Mouse (Mus musculus): Measurements from ENCODE around the gene Fkbp3. TPM values are rescaled to one million over a fixed set of nuclear protein-coding genes. Genes with fewer than 3 reads are reported as not detected.

Gene Fkbp3
- polyA plus RNA-seq, 1 experiment from 2014 or later, result 146 TPM

- 80% methylated on average over 1 of the region's 1 CpGs for WGBS
- H3K4me1 ChIP-seq (replicated peaks; ENCODE audit: control insufficient read depth, insufficient read depth, low read length), result no peaks in the 10 kb centered on the region
- ATAC-seq, result no peak
- H3K27ac ChIP-seq (ENCODE audit: low read depth, low read length), result no peak overlapping the region
- no peak overlapping the region for H3K4me2 ChIP-seq (replicated peaks; ENCODE audit: low read depth)
- H3K9ac ChIP-seq (ENCODE audit: low read depth, low read length), result no peak overlapping the region
- no peaks in the 10 kb centered on the region for H3K27me3 ChIP-seq (replicated peaks; ENCODE audit: control insufficient read depth, insufficient read depth, low read length)
- H3K36me3 ChIP-seq (ENCODE audit: control insufficient read depth, insufficient read depth), result peaks cover 10% of the 10 kb centered on the region; the same call in 1 of the 2 replicates
- no peak for TF ChIP-seq CTCF (IDR thresholded peaks at IDR 0.05; ENCODE audit: low read depth)
- H3K9me3 ChIP-seq (ENCODE audit: control insufficient read depth), result no peaks in the 10 kb centered on the region
- H3K4me3 ChIP-seq (ENCODE audit: low read depth, low read length), result no peak overlapping the region
Measured at GRCm38 (mm10) chr12:65108746-65109145, 34.9 kb upstream of the Fkbp3 start.

- no peak overlapping the region for H3K27ac ChIP-seq (ENCODE audit: low read depth, low read length)
- ATAC-seq, result no peak
- H3K27me3 ChIP-seq (replicated peaks; ENCODE audit: control insufficient read depth, insufficient read depth, low read length), result no peaks in the 10 kb centered on the region
- no peak overlapping the region for H3K4me3 ChIP-seq (ENCODE audit: low read depth, low read length)
- no peaks in the 10 kb centered on the region; the same call in 1 of the 2 replicates for H3K36me3 ChIP-seq (ENCODE audit: control insufficient read depth, insufficient read depth)
- no peak overlapping the region for H3K9ac ChIP-seq (ENCODE audit: low read depth, low read length)
- TF ChIP-seq CTCF (IDR thresholded peaks at IDR 0.05; ENCODE audit: low read depth), result no peak
- H3K4me2 ChIP-seq (replicated peaks; ENCODE audit: low read depth), result no peak overlapping the region; the same call in 1 of the 2 replicates
- WGBS, result 73% methylated on average over 9 of the region's 9 CpGs
- H3K9me3 ChIP-seq (ENCODE audit: control insufficient read depth), result no peaks in the 10 kb centered on the region
- 0 out of 2 replicates have a peak, but pooled peaks cover 5% of the 10 kb centered on the region for H3K4me1 ChIP-seq (replicated peaks; ENCODE audit: control insufficient read depth, insufficient read depth, low read length)
Measured at GRCm38 (mm10) chr12:65076906-65077305, 3.1 kb upstream of the Fkbp3 start.

GRCm38 (mm10) chr12:65075733-65076310 is 2.0 kb upstream of the Fkbp3 start:
- Histone ChIP-seq H3K9me3 (ENCODE audit: control insufficient read depth) (no peaks in the 10 kb centered on the region), H3K27me3 (replicated peaks; ENCODE audit: control insufficient read depth, insufficient read depth, low read length) (no peaks in the 10 kb centered on the region), H3K27ac (ENCODE audit: low read depth, low read length) (no peak overlapping the region; the same call in none of the 2 replicates), H3K4me3 (ENCODE audit: low read depth, low read length) (peak overlapping the region; percentile 95), H3K4me1 (replicated peaks; ENCODE audit: control insufficient read depth, insufficient read depth, low read length) (0 out of 2 replicates have a peak, but pooled peaks cover 5% of the 10 kb centered on the region), H3K36me3 (ENCODE audit: control insufficient read depth, insufficient read depth) (no peaks in the 10 kb centered on the region), H3K9ac (ENCODE audit: low read depth, low read length) (peak overlapping the region; percentile 64), H3K4me2 (replicated peaks; ENCODE audit: low read depth) (peak overlapping the region; percentile 93)
- ATAC-seq, result peak; percentile 1; the same call in 1 of the 2 replicates
- under 1% methylated on average over 41 of the region's 41 CpGs for WGBS
- TF ChIP-seq CTCF (IDR thresholded peaks at IDR 0.05; ENCODE audit: low read depth), result no peak

GRCm38 (mm10) chr12:65075085-65075732 is 1.4 kb upstream of the Fkbp3 start, which contains the start of gene Fancm:
TSS of gene Fancm (plus strand) at chr12:65075603.
- H3K27ac ChIP-seq (ENCODE audit: low read depth, low read length), result no peak within 1 kb of the TSS; the same call in none of the 2 replicates
- ATAC-seq, result peak; percentile 44

GRCm38 (mm10) chr12:65074651-65075050 is 844 bp upstream of the Fkbp3 start:
- Histone ChIP-seq H3K27ac (ENCODE audit: low read depth, low read length) (no peak overlapping the region), H3K36me3 (ENCODE audit: control insufficient read depth, insufficient read depth) (no peaks in the 10 kb centered on the region), H3K9ac (ENCODE audit: low read depth, low read length) (peak overlapping the region; percentile 4; the same call in 1 of the 2 replicates), H3K4me2 (replicated peaks; ENCODE audit: low read depth) (peak overlapping the region; percentile 93), H3K4me1 (replicated peaks; ENCODE audit: control insufficient read depth, insufficient read depth, low read length) (0 out of 2 replicates have a peak, but pooled peaks cover 5% of the 10 kb centered on the region), H3K27me3 (replicated peaks; ENCODE audit: control insufficient read depth, insufficient read depth, low read length) (no peaks in the 10 kb centered on the region), H3K4me3 (ENCODE audit: low read depth, low read length) (peak overlapping the region; percentile 95), H3K9me3 (ENCODE audit: control insufficient read depth) (no peaks in the 10 kb centered on the region)
- ATAC-seq, result no peak
- WGBS, result 35% methylated on average over 7 of the region's 7 CpGs
- no peak for TF ChIP-seq CTCF (IDR thresholded peaks at IDR 0.05; ENCODE audit: low read depth)

More at GRCm38 (mm10) chr12:65075085-65075732, 1.4 kb upstream of the Fkbp3 start, which contains the start of gene Fancm:
- peak within 1 kb of the TSS; percentile 64 for H3K9ac ChIP-seq (ENCODE audit: low read depth, low read length)
- WGBS, result 2% methylated on average over 39 of the region's 39 CpGs
- TF ChIP-seq CTCF (IDR thresholded peaks at IDR 0.05; ENCODE audit: low read depth), result no peak
- no peaks in the 10 kb centered on the region for H3K27me3 ChIP-seq (replicated peaks; ENCODE audit: control insufficient read depth, insufficient read depth, low read length)
- H3K4me3 ChIP-seq (ENCODE audit: low read depth, low read length), result peak within 1 kb of the TSS; percentile 95
- H3K4me1 ChIP-seq (replicated peaks; ENCODE audit: control insufficient read depth, insufficient read depth, low read length), result 0 out of 2 replicates have a peak, but pooled peaks cover 5% of the 10 kb centered on the region
- H3K9me3 ChIP-seq (ENCODE audit: control insufficient read depth), result no peaks in the 10 kb centered on the region
- no peaks in the 10 kb centered on the region for H3K36me3 ChIP-seq (ENCODE audit: control insufficient read depth, insufficient read depth)
- H3K4me2 ChIP-seq (replicated peaks; ENCODE audit: low read depth), result peak within 1 kb of the TSS; percentile 93

GRCm38 (mm10) chr12:65072911-65073610 is 746 bp downstream of the Fkbp3 start:
- ATAC-seq, result no peak; the same call in 1 of the 2 replicates
- Histone ChIP-seq H3K9ac (ENCODE audit: low read depth, low read length) (peak overlapping the region; percentile 73), H3K4me2 (replicated peaks; ENCODE audit: low read depth) (peak overlapping the region; percentile 93), H3K36me3 (ENCODE audit: control insufficient read depth, insufficient read depth) (no peaks in the 10 kb centered on the region), H3K27me3 (replicated peaks; ENCODE audit: control insufficient read depth, insufficient read depth, low read length) (no peaks in the 10 kb centered on the region), H3K4me1 (replicated peaks; ENCODE audit: control insufficient read depth, insufficient read depth, low read length) (0 out of 2 replicates have a peak, but pooled peaks cover 5% of the 10 kb centered on the region), H3K9me3 (ENCODE audit: control insufficient read depth) (no peaks in the 10 kb centered on the region), H3K27ac (ENCODE audit: low read depth, low read length) (peak overlapping the region; percentile 85), H3K4me3 (ENCODE audit: low read depth, low read length) (peak overlapping the region; percentile 95)
- no peak for TF ChIP-seq CTCF (IDR thresholded peaks at IDR 0.05; ENCODE audit: low read depth)
- 5% methylated on average over 21 of the region's 21 CpGs for WGBS

All from intestine, postnatal 0 days (tissue).